Mouse (Mus musculus) limb, embryonic 14.5 days (tissue): ENCODE results near the gene Dnm2. TPM values are rescaled to one million over a fixed set of nuclear protein-coding genes. Genes with fewer than 3 reads are reported as not detected.

Source experiments
- ATAC-seq: fragments of 200-750 bp; cut with Nextera tagmentation; 2 replicates; pipeline ENCODE4 v1.8.0; 2017; ENCODE audit warnings: low read depth, moderate number of reproducible peaks, moderate TSS enrichment; ENCODE audit not compliant: low FRiP score
- DNase-seq: peaks from one replicate; pipeline ENCODE4 v3.0.0-alpha.2; 2015; ENCODE audit warnings: low spot score
- H3K27ac ChIP-seq: fragments of 300-500 bp; sonication (generic); replicated peaks from 2 replicates; pipeline ENCODE4 v1.5.1; 2014; ENCODE audit warnings: low read depth, mild to moderate bottlenecking, low read length, moderate library complexity, mixed read lengths
- H3K27me3 ChIP-seq: fragments of 300-500 bp; sonication (generic); 2 replicates; pipeline ENCODE4 v1.6.1; 2014; ENCODE audit warnings: low read length, mixed read lengths; ENCODE audit not compliant: control insufficient read depth, insufficient read depth
- H3K36me3 ChIP-seq: fragments of 300-500 bp; sonication (generic); 2 replicates; pipeline ENCODE4 v1.6.1; 2014; ENCODE audit warnings: mild to moderate bottlenecking, low read length, moderate library complexity, mixed read lengths; ENCODE audit not compliant: control insufficient read depth, insufficient read depth
- H3K4me1 ChIP-seq: fragments of 300-500 bp; sonication (generic); 2 replicates; pipeline ENCODE4 v1.6.1; 2014; ENCODE audit warnings: antibody characterized with exemption, low read length, mixed read lengths; ENCODE audit not compliant: control insufficient read depth, insufficient read depth
- H3K4me2 ChIP-seq: fragments of 300-500 bp; sonication (generic); replicated peaks from 2 replicates; pipeline ENCODE4 v1.6.1; 2014; ENCODE audit warnings: low read depth, mild to moderate bottlenecking, low read length, moderate library complexity; ENCODE audit not compliant: severe bottlenecking
- H3K4me3 ChIP-seq: fragments of 300-500 bp; sonication (generic); replicated peaks from 2 replicates; pipeline ENCODE4 v1.5.1; 2014; ENCODE audit warnings: low read length
- H3K9ac ChIP-seq: fragments of 300-500 bp; sonication (generic); 2 replicates; pipeline ENCODE4 v1.6.1; 2014; ENCODE audit warnings: mild to moderate bottlenecking, low read depth, low read length, moderate library complexity; ENCODE audit not compliant: severe bottlenecking
- H3K9me3 ChIP-seq: fragments of 300-500 bp; sonication (generic); 2 replicates; pipeline ENCODE4 v1.6.1; 2016; ENCODE audit warnings: low read length; ENCODE audit not compliant: control insufficient read depth
- POLR2A ChIP-seq: fragments of 200-500 bp; IDR thresholded peaks from 2 replicates; pipeline ENCODE4 v1.8.0; 2012; ENCODE audit warnings: inconsistent platforms, mild to moderate bottlenecking, moderate library complexity, borderline replicate concordance; ENCODE audit not compliant: insufficient read depth, insufficient read length; ENCODE audit errors: extremely low read depth
- WGBS: fragments of 180-500 bp; shearing (Covaris S2); extraction: QIAGEN DNeasy Blood & Tissue Kit; methylation state at CpG from one replicate; pipeline ENCODE4 v1.1.7; 2014; 5-methylcytosine and 5-hydroxymethylcytosine counted together
- polyA plus RNA-seq, 2 experiments: library from polyadenylated mRNA; depleted of rRNA in 1 of 2; stranded (reverse) in 1 of 2; unstranded in 1 of 2; fragments of >200 nt; fragmentation: Nextera tagmentation in 1 of 2; extraction: Ambion mirVana in 1 of 2; gene quantifications; 2 replicates each; pipeline versions ENCODE4 v1.2.1 to v1.2.3; 2012 to 2014

Gene Dnm2
- polyA plus RNA-seq, 2 experiments, result 62.6 to 68.3 TPM

DNA sequence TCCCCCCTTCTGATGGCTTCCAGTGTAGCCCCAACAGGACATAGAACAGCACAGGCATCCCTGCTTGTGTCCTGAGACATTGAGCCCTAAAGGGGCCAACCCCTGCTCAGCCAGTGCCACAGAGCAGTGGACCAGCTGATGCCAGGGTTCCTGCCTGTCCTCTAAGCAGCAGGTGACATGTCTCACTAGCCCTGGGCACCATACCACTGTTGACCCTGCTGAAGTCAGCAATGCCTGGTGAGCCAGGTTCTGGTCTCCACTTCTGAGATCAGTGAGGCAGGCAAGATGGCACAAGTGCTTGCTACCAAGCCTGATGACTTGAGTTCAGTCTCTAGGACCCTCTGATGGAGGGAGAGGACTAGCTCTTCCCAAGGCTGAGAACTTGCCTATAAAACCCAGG is 81.1 kb downstream of the Dnm2 start:
- H3K27ac ChIP-seq, result no peak overlapping the region
- peaks cover 61% of the 10 kb centered on the region for H3K36me3 ChIP-seq
- no peaks in the 10 kb centered on the region for H3K27me3 ChIP-seq
- ATAC-seq (no peak), DNase-seq (no peak)
- peaks cover 7% of the 10 kb centered on the region for H3K4me1 ChIP-seq
- H3K4me2 ChIP-seq, result no peak overlapping the region
- H3K9me3 ChIP-seq, result no peaks in the 10 kb centered on the region
- H3K4me3 ChIP-seq, result no peak overlapping the region
- H3K9ac ChIP-seq, result no peak overlapping the region
- no peak for TF ChIP-seq POLR2A

DNA sequence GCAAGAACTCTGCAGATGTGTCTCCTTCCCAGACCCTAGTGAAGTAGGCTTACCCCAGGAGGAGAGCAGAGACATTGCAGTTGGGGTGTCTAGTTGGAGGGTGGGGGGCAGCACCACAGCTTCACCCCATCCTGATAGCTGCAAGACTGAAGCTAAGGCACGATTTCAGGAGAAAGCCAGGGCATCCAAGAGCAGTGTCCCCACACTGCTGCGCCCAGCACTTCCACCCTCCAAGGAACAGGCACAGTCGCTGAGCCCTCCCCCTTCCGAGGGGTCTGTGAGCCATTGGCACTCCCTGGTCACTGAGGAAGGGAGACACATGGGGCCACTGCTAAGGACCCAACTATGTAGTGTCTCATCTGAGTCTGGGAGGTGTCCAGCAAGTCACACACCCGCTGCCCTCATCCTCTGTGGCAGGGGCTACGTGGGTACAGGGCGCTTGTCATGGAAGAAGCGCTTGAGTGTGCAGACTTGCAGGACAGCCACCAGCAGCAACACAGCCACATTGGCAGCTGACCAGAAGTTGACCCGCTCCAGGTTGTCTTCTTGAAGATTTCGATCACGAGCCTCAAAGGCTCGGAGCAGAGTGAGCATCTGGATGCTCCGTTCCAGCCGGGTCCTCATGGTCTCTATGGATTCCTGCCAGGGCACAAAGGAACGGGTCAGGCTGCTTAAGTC is 83.2 kb downstream of the Dnm2 start:
- Histone ChIP-seq H3K27ac (no peak overlapping the region), H3K4me2 (no peak overlapping the region), H3K4me3 (no peak overlapping the region), H3K9me3 (no peaks in the 10 kb centered on the region), H3K36me3 (peaks cover 57% of the 10 kb centered on the region), H3K4me1 (peaks cover 7% of the 10 kb centered on the region), H3K9ac (no peak overlapping the region), H3K27me3 (no peaks in the 10 kb centered on the region)
- ATAC-seq (no peak), DNase-seq (no peak)
- no peak for TF ChIP-seq POLR2A
- WGBS, result 90% methylated on average over 15 of the region's 15 CpGs

DNA sequence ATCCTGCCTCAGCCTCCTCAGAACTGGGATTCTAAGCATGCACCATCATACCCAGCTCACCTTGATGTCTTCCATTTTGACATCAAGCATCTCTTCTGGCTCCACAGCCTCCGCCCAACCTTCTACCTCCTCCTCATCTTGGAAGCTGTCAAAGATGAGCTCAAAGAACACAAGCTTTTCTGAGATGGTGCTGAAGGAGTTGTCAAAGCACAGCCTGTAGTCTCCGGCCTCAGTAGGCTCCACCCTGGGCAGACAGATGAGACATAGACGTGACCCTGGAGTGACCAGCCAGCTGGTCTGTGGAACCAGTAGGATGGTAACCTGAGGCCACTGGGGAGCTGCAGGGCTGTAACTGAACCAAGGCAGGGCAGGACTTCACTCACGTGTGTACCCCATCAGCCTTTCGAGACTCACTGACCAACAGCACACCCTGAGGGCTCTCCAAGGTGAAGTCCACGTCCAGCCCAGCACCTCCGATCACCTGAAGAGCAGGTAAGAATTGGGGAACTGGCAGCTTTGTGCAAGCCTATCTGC is 84.2 kb downstream of the Dnm2 start:
- Histone ChIP-seq H3K4me1 (peaks cover 7% of the 10 kb centered on the region), H3K27ac (0 out of 2 replicates have a peak overlapping the region, but pooled peaks have one; percentile 87), H3K9me3 (no peaks in the 10 kb centered on the region), H3K9ac (peak overlapping the region; percentile 66; the same call in 1 of the 2 replicates), H3K4me3 (peak overlapping the region; percentile 72), H3K4me2 (peak overlapping the region; percentile 83), H3K36me3 (peaks cover 50% of the 10 kb centered on the region), H3K27me3 (no peaks in the 10 kb centered on the region)
- no peak for TF ChIP-seq POLR2A
- DNase-seq (no peak), ATAC-seq (no peak)
- WGBS, result 75% methylated on average over 7 of the region's 7 CpGs

DNA sequence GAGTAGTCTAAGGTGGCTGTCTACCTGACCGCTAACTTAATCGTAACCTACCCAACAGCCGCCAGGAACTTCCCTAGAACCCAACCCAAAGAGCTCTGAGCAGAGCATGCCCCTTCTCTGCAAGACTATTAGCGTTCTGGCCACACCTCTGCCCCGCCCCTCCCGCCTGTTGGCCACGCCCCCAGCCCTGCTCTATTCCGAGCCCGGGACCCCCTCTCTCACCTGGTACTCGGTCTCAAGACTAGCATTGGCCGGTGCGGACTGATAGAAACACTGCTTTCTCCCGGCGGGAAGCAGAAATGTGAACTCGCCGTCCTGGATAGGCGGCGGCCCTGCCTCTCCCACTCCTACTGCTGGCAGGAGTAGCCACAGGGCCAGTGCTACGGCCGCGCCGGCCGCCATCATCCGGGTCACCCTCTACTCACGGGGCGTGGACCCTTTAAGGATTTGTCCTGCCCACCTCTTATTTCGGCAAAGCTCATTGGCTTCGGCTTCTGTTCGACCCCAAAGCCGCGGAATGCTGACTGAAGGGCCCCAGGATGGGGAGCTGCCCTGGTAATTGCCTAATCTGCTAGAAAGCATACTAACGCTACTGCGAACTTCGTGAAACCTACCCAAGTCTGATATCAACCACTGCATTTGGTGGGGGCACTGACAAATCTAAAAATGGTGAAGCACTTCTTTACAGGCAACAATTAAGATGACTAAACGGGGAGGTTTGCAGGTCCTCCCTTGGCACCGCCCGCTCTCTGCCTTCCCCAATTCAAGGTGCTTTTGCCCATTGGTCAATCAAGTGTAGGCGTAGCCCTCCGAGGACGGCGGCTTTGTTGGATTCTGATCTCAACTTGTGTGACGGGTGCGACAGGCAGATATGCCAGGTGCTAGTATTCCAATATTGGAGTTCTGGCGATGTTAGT is 85.3 kb downstream of the Dnm2 start, which contains the start of gene Tmed1:
TSS of gene Tmed1 (minus strand) at position 481 of the 917 bp plus-strand sequence.
- DNase-seq, result peak; percentile 96
- no peaks in the 10 kb centered on the region for H3K27me3 ChIP-seq
- peak within 1 kb of the TSS; percentile 83 for H3K4me2 ChIP-seq
- H3K4me1 ChIP-seq, result peaks cover 7% of the 10 kb centered on the region
- TF ChIP-seq POLR2A, result peak; percentile 51; the same call in 1 of the 2 replicates
- peak; percentile 96 for ATAC-seq
- under 1% methylated on average over 44 of the region's 44 CpGs for WGBS
- peak within 1 kb of the TSS; percentile 72 for H3K4me3 ChIP-seq
- H3K36me3 ChIP-seq, result peaks cover 39% of the 10 kb centered on the region
- H3K9ac ChIP-seq, result peak within 1 kb of the TSS; percentile 66
- H3K27ac ChIP-seq, result peak within 1 kb of the TSS; percentile 87
- H3K9me3 ChIP-seq, result no peaks in the 10 kb centered on the region

DNA sequence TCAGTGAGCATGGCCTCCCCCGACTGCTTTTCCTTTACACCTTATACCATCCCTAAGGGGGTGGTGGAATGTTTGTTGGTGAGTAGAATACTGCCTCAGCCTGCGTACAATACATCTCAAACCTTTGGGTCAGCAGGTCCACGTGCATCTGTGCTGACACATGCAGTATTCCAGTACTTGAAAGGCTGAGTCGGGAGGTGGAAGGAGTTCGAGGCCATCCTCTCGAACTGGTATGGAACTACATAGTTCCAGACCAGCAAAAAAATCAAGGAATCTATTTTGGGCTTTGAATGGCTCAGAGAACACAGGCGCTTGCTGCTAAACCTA is 85.9 kb downstream of the Dnm2 start:
- WGBS, result 4% methylated on average over 7 of the region's 7 CpGs
- Histone ChIP-seq H3K27ac (peak overlapping the region; percentile 87), H3K9ac (peak overlapping the region; percentile 66; the same call in 1 of the 2 replicates), H3K4me3 (peak overlapping the region; percentile 72), H3K9me3 (no peaks in the 10 kb centered on the region), H3K36me3 (peaks cover 33% of the 10 kb centered on the region), H3K27me3 (no peaks in the 10 kb centered on the region), H3K4me2 (peak overlapping the region; percentile 83), H3K4me1 (peaks cover 7% of the 10 kb centered on the region)
- ATAC-seq (no peak), DNase-seq (no peak)
- TF ChIP-seq POLR2A, result no peak
